Mouse (Mus musculus) forelimb bud, embryonic 11.5 days (tissue): ENCODE measurements at regions not wholly inside any gene's neighbourhood (a gene's known extent, or its start where the extent isn't known, plus 50 kb on each side); places are given as distances from the start of the nearest gene placed in this dataset.
"Not testable (repeated sequence)": the region's sequence is repeated elsewhere in the genome, so short reads cannot be mapped to it uniquely, and the experiment has no call there.

Experiments
- DNase-seq: peaks from one replicate; pipeline ENCODE4 v3.0.0-alpha.2; 2012; ENCODE audit warnings: low read depth, low spot score

GRCm38 (mm10) chr14:53599299-53599698 lies 654.6 kb downstream of the Dad1 start:
- DNase-seq, result not testable (repeated sequence)

- DNase-seq, result not testable (repeated sequence)
Observed at GRCm38 (mm10) chr14:53597287-53597686, 656.6 kb downstream of the Dad1 start.

GRCm38 (mm10) chr14:53590601-53591000 lies 663.3 kb downstream of the Dad1 start:
- not testable (repeated sequence) for DNase-seq

GRCm38 (mm10) chr14:53582528-53582927 lies 671.4 kb downstream of the Dad1 start:
- not testable (repeated sequence) for DNase-seq

- DNase-seq, result not testable (repeated sequence)
Observed at GRCm38 (mm10) chr14:53581734-53582133, 672.2 kb downstream of the Dad1 start.

GRCm38 (mm10) chr14:53576927-53577326 lies 677.0 kb downstream of the Dad1 start:
- not testable (repeated sequence) for DNase-seq

- DNase-seq, result not testable (repeated sequence)
Observed at GRCm38 (mm10) chr14:53572701-53573100, 681.2 kb downstream of the Dad1 start.

GRCm38 (mm10) chr14:53562606-53563005 lies 691.3 kb downstream of the Dad1 start:
- DNase-seq, result no peak

- not testable (repeated sequence) for DNase-seq
Observed at GRCm38 (mm10) chr14:53560146-53560545, 693.8 kb downstream of the Dad1 start.

- DNase-seq, result not testable (repeated sequence)
Observed at GRCm38 (mm10) chr14:53559386-53559920, 694.5 kb downstream of the Dad1 start.

- DNase-seq, result no peak
Observed at GRCm38 (mm10) chr14:53553771-53554170, 700.1 kb downstream of the Dad1 start.

GRCm38 (mm10) chr14:53547365-53547764 lies 706.5 kb downstream of the Dad1 start:
- DNase-seq, result not testable (repeated sequence)

- DNase-seq, result no peak
Observed at GRCm38 (mm10) chr14:53545351-53545750, 708.6 kb downstream of the Dad1 start.

GRCm38 (mm10) chr14:53541640-53542039 lies 712.3 kb downstream of the Dad1 start:
- DNase-seq, result not testable (repeated sequence)

GRCm38 (mm10) chr14:53537895-53538294 lies 716.0 kb downstream of the Dad1 start:
- DNase-seq, result not testable (repeated sequence)

GRCm38 (mm10) chr14:53523430-53523829 lies 730.5 kb downstream of the Dad1 start:
- not testable (repeated sequence) for DNase-seq

- DNase-seq, result not testable (repeated sequence)
Observed at GRCm38 (mm10) chr14:53518954-53519353, 735.0 kb downstream of the Dad1 start.

- DNase-seq, result not testable (repeated sequence)
Observed at GRCm38 (mm10) chr14:53516623-53517238, 737.2 kb downstream of the Dad1 start.

- not testable (repeated sequence) for DNase-seq
Observed at GRCm38 (mm10) chr14:53505389-53505788, 748.5 kb downstream of the Dad1 start.

GRCm38 (mm10) chr14:53488383-53488782 lies 765.5 kb downstream of the Dad1 start:
- DNase-seq, result not testable (repeated sequence)

- DNase-seq, result not testable (repeated sequence)
Observed at GRCm38 (mm10) chr14:53487611-53488010, 766.3 kb downstream of the Dad1 start.

GRCm38 (mm10) chr14:53474170-53474569 lies 779.7 kb downstream of the Dad1 start:
- DNase-seq, result not testable (repeated sequence)

GRCm38 (mm10) chr14:53460790-53461189 lies 793.1 kb downstream of the Dad1 start:
- not testable (repeated sequence) for DNase-seq
